Mouse (Mus musculus) midbrain, embryonic 14.5 days (tissue): ENCODE results near the gene Hrh2. TPM values are rescaled to one million over a fixed set of nuclear protein-coding genes. Genes with fewer than 3 reads are reported as not detected.

Experiments used
- ATAC-seq: fragments of 200-750 bp; cut with Nextera tagmentation; 2 replicates; pipeline ENCODE4 v1.8.0; 2017; ENCODE audit warnings: moderate number of reproducible peaks, moderate library complexity; ENCODE audit not compliant: low FRiP score, low TSS enrichment
- DNase-seq: peaks from one replicate; pipeline ENCODE4 v3.0.0-alpha.2; 2015
- H3K27ac ChIP-seq: fragments of 300-500 bp; sonication (generic); replicated peaks from 2 replicates; pipeline ENCODE4 v1.5.1; 2014; ENCODE audit warnings: mild to moderate bottlenecking, low read depth, low read length, moderate library complexity
- H3K27me3 ChIP-seq: fragments of 300-500 bp; sonication (generic); 2 replicates; pipeline ENCODE4 v1.6.1; 2014; ENCODE audit warnings: low read length, control low read depth, mixed read lengths; ENCODE audit not compliant: control insufficient read depth, insufficient read depth
- H3K36me3 ChIP-seq: fragments of 300-500 bp; sonication (generic); 2 replicates; pipeline ENCODE4 v1.6.1; 2014; ENCODE audit warnings: low read length, control low read depth; ENCODE audit not compliant: control insufficient read depth, insufficient read depth
- H3K4me1 ChIP-seq: fragments of 300-500 bp; sonication (generic); 2 replicates; pipeline ENCODE4 v1.6.1; 2014; ENCODE audit warnings: mild to moderate bottlenecking, antibody characterized with exemption, low read length, control low read depth; ENCODE audit not compliant: control insufficient read depth, insufficient read depth
- H3K4me2 ChIP-seq: fragments of 300-500 bp; sonication (generic); 2 replicates; pipeline ENCODE4 v1.6.1; 2014; ENCODE audit warnings: mild to moderate bottlenecking, low read length, moderate library complexity
- H3K4me3 ChIP-seq: fragments of 300-500 bp; sonication (generic); replicated peaks from 2 replicates; pipeline ENCODE4 v1.5.1; 2014; ENCODE audit warnings: low read depth, low read length
- H3K9ac ChIP-seq: fragments of 300-500 bp; sonication (generic); replicated peaks from 2 replicates; pipeline ENCODE4 v1.6.1; 2014; ENCODE audit warnings: mild to moderate bottlenecking, low read length, moderate library complexity
- H3K9me3 ChIP-seq: fragments of 300-500 bp; sonication (generic); 2 replicates; pipeline ENCODE4 v1.6.1; 2016; ENCODE audit warnings: low read length, control low read depth, mixed read lengths; ENCODE audit not compliant: control insufficient read depth
- WGBS: fragments of 180-500 bp; shearing (Covaris S2); extraction: QIAGEN DNeasy Blood & Tissue Kit; methylation state at CpG from one replicate; pipeline ENCODE4 v1.1.7; 2014; 5-methylcytosine and 5-hydroxymethylcytosine counted together
- polyA plus RNA-seq: library from polyadenylated mRNA; unstranded; fragments of >200 nt; fragmentation: Nextera tagmentation; extraction: Ambion mirVana; gene quantifications from 2 replicates; pipeline ENCODE4 v1.2.1, GENCODE M21; 2014

Gene Hrh2
- 0.63 and 0.78 TPM in 2 replicates for polyA plus RNA-seq

- H3K36me3 ChIP-seq, result no peaks in the 10 kb centered on the region
- no peak within 1 kb of the TSS for H3K27ac ChIP-seq
- H3K4me3 ChIP-seq, result peak within 1 kb of the TSS; percentile 43
- peak within 1 kb of the TSS; percentile 76 for H3K4me2 ChIP-seq
- no peaks in the 10 kb centered on the region for H3K9me3 ChIP-seq
- H3K27me3 ChIP-seq, result peaks cover 10% of the 10 kb centered on the region; the same call in 1 of the 2 replicates
- ATAC-seq, result no peak
- peak within 1 kb of the TSS; percentile 60 for H3K9ac ChIP-seq
- under 1% methylated on average over 31 of the region's 31 CpGs for WGBS
- H3K4me1 ChIP-seq, result 0 out of 2 replicates have a peak, but pooled peaks cover 5% of the 10 kb centered on the region
- DNase-seq, result peak; percentile 65
These were observed at the start of gene Hrh2 for GRCm38 (mm10) chr13:54192021-54192481. Hrh2 (plus strand) TSS chr13:54192129.

GRCm38 (mm10) chr13:54143788-54144187, 48.1 kb upstream of the Hrh2 start:
- DNase-seq, result peak; percentile 54
- 23% methylated on average over 5 of the region's 5 CpGs for WGBS
- ATAC-seq, result no peak
- H3K27me3 ChIP-seq, result no peaks in the 10 kb centered on the region
- H3K9ac ChIP-seq, result 0 out of 2 replicates have a peak overlapping the region, but pooled peaks have one; percentile 16
- H3K9me3 ChIP-seq, result no peaks in the 10 kb centered on the region
- H3K4me3 ChIP-seq, result no peak overlapping the region
- H3K36me3 ChIP-seq, result no peaks in the 10 kb centered on the region
- peak overlapping the region; percentile 41; the same call in 1 of the 2 replicates for H3K27ac ChIP-seq
- peak overlapping the region; percentile 12; the same call in 1 of the 2 replicates for H3K4me2 ChIP-seq
- H3K4me1 ChIP-seq, result peaks cover 13% of the 10 kb centered on the region; the same call in 1 of the 2 replicates

- 52% methylated on average over 5 of the region's 5 CpGs for WGBS
- no peaks in the 10 kb centered on the region for H3K27me3 ChIP-seq
- peaks cover 13% of the 10 kb centered on the region; the same call in 1 of the 2 replicates for H3K4me1 ChIP-seq
- no peak overlapping the region for H3K9ac ChIP-seq
- H3K4me2 ChIP-seq, result no peak overlapping the region
- DNase-seq, result no peak
- no peaks in the 10 kb centered on the region for H3K9me3 ChIP-seq
- 0 out of 2 replicates have a peak overlapping the region, but pooled peaks have one; percentile 41 for H3K27ac ChIP-seq
- no peak overlapping the region for H3K4me3 ChIP-seq
- no peak for ATAC-seq
- no peaks in the 10 kb centered on the region for H3K36me3 ChIP-seq
These were observed 47.3 kb upstream of the Hrh2 start for GRCm38 (mm10) chr13:54144624-54145023.

GRCm38 (mm10) chr13:54147328-54147727, 44.6 kb upstream of the Hrh2 start:
- ATAC-seq (no peak), DNase-seq (no peak)
- H3K27me3 ChIP-seq, result no peaks in the 10 kb centered on the region
- H3K4me3 ChIP-seq, result no peak overlapping the region
- whole genome bisulfite sequencing, result 84% methylated on average over 1 of the region's 1 CpGs
- H3K9me3 ChIP-seq, result no peaks in the 10 kb centered on the region
- no peak overlapping the region for H3K27ac ChIP-seq
- peaks cover 13% of the 10 kb centered on the region; the same call in 1 of the 2 replicates for H3K4me1 ChIP-seq
- no peak overlapping the region for H3K4me2 ChIP-seq
- no peak overlapping the region for H3K9ac ChIP-seq
- H3K36me3 ChIP-seq, result no peaks in the 10 kb centered on the region

- no peak for DNase-seq
- Histone ChIP-seq H3K9ac (no peak overlapping the region), H3K4me1 (no peaks in the 10 kb centered on the region), H3K9me3 (no peaks in the 10 kb centered on the region), H3K27ac (no peak overlapping the region), H3K4me3 (no peak overlapping the region), H3K27me3 (no peaks in the 10 kb centered on the region), H3K36me3 (no peaks in the 10 kb centered on the region), H3K4me2 (no peak overlapping the region)
- no peak for ATAC-seq
- WGBS, result 86% methylated on average over 1 of the region's 1 CpGs
These were observed 39.5 kb upstream of the Hrh2 start for GRCm38 (mm10) chr13:54152421-54152820.

GRCm38 (mm10) chr13:54152911-54153310, 39.0 kb upstream of the Hrh2 start:
- Histone ChIP-seq H3K4me3 (no peak overlapping the region), H3K4me2 (no peak overlapping the region), H3K9me3 (no peaks in the 10 kb centered on the region), H3K36me3 (no peaks in the 10 kb centered on the region), H3K9ac (no peak overlapping the region), H3K4me1 (no peaks in the 10 kb centered on the region), H3K27ac (no peak overlapping the region), H3K27me3 (no peaks in the 10 kb centered on the region)
- 60% methylated on average over 7 of the region's 7 CpGs for WGBS
- peak; percentile 39 for DNase-seq
- ATAC-seq, result no peak

GRCm38 (mm10) chr13:54153672-54154218, 38.2 kb upstream of the Hrh2 start:
- no peak overlapping the region for H3K27ac ChIP-seq
- no peak overlapping the region for H3K9ac ChIP-seq
- peaks cover 5% of the 10 kb centered on the region for H3K4me1 ChIP-seq
- H3K36me3 ChIP-seq, result no peaks in the 10 kb centered on the region
- H3K27me3 ChIP-seq, result no peaks in the 10 kb centered on the region
- DNase-seq (no peak), ATAC-seq (no peak)
- H3K4me2 ChIP-seq, result no peak overlapping the region
- WGBS, result 24% methylated on average over 9 of the region's 9 CpGs
- no peaks in the 10 kb centered on the region for H3K9me3 ChIP-seq
- no peak overlapping the region for H3K4me3 ChIP-seq

GRCm38 (mm10) chr13:54155822-54156221, 36.1 kb upstream of the Hrh2 start:
- Histone ChIP-seq H3K4me3 (no peak overlapping the region), H3K27ac (no peak overlapping the region), H3K27me3 (no peaks in the 10 kb centered on the region), H3K4me2 (no peak overlapping the region), H3K36me3 (no peaks in the 10 kb centered on the region), H3K4me1 (peaks cover 13% of the 10 kb centered on the region), H3K9me3 (no peaks in the 10 kb centered on the region), H3K9ac (no peak overlapping the region)
- no peak for ATAC-seq
- WGBS, result 93% methylated on average over 2 of the region's 2 CpGs
- no peak for DNase-seq

GRCm38 (mm10) chr13:54159256-54159655, 32.7 kb upstream of the Hrh2 start:
- Histone ChIP-seq H3K4me3 (no peak overlapping the region), H3K4me2 (no peak overlapping the region), H3K27me3 (no peaks in the 10 kb centered on the region), H3K9ac (no peak overlapping the region), H3K36me3 (no peaks in the 10 kb centered on the region), H3K9me3 (no peaks in the 10 kb centered on the region), H3K4me1 (peaks cover 13% of the 10 kb centered on the region), H3K27ac (peak overlapping the region; percentile 57)
- WGBS, result 4% methylated on average over 7 of the region's 7 CpGs
- ATAC-seq, result no peak; the same call in 1 of the 2 replicates
- peak; percentile 66 for DNase-seq
